Mouse (Mus musculus): ENCODE results near the gene Adm2. TPM values are rescaled to one million over a fixed set of nuclear protein-coding genes. Genes with fewer than 3 reads are reported as not detected.
A peak's percentile ranks its signal among the peaks of the same experiment; 100 is the strongest.

Gene Adm2
- total and polyA plus RNA-seq, 2 experiments from 2014 or later = not detected

GRCm38 (mm10) chr15:89353837-89354236 lies 31.3 kb downstream of the Adm2 start:
- 94% methylated on average over 16 of the region's 16 CpGs for WGBS
- Histone ChIP-seq H3K36me3 (ENCODE audit: insufficient read depth) (peaks cover 32% of the 10 kb centered on the region), H3K9me3 (ENCODE audit: low read length) (no peaks in the 10 kb centered on the region)

GRCm38 (mm10) chr15:89354455-89354854 lies 31.9 kb downstream of the Adm2 start:
- H3K27me3 ChIP-seq (ENCODE audit: insufficient read depth, low read length) = no peaks in the 10 kb centered on the region
- TF ChIP-seq CTCF (IDR thresholded peaks at IDR 0.05; ENCODE audit: low read depth) = no peak
- H3K9me3 ChIP-seq (ENCODE audit: low read length) = no peaks in the 10 kb centered on the region
- DNase-seq (no peak), ATAC-seq (no peak)
- WGBS = 84% methylated on average over 7 of the region's 7 CpGs
- peaks cover 34% of the 10 kb centered on the region for H3K36me3 ChIP-seq (ENCODE audit: insufficient read depth)
- H3K27ac ChIP-seq (ENCODE audit: low read depth, low read length) = no peak overlapping the region
- H3K9ac ChIP-seq = peak overlapping the region; percentile 78
- peaks cover 16% of the 10 kb centered on the region for H3K4me1 ChIP-seq (ENCODE audit: insufficient read depth)
- H3K4me3 ChIP-seq (ENCODE audit: low read depth, low read length) = peak overlapping the region; percentile 82; the same call in 1 of the 2 replicates
- peak overlapping the region; percentile 87 for H3K4me2 ChIP-seq (ENCODE audit: low read depth)

More at GRCm38 (mm10) chr15:89353837-89354236, 31.3 kb downstream of the Adm2 start:
- no peak overlapping the region for H3K9ac ChIP-seq
- H3K27ac ChIP-seq (ENCODE audit: low read depth, low read length) = no peak overlapping the region
- ATAC-seq (no peak), DNase-seq (no peak)
- H3K27me3 ChIP-seq (ENCODE audit: insufficient read depth, low read length) = no peaks in the 10 kb centered on the region
- no peak overlapping the region for H3K4me2 ChIP-seq (ENCODE audit: low read depth)
- no peak for TF ChIP-seq CTCF (IDR thresholded peaks at IDR 0.05; ENCODE audit: low read depth)
- peaks cover 16% of the 10 kb centered on the region for H3K4me1 ChIP-seq (ENCODE audit: insufficient read depth)
- no peak overlapping the region for H3K4me3 ChIP-seq (ENCODE audit: low read depth, low read length)

GRCm38 (mm10) chr15:89355241-89356187 lies 33.0 kb downstream of the Adm2 start, which contains the start of the genes Lmf2 and Ncaph2:
Gene Lmf2, minus strand, starts transcription at chr15:89355659.
Gene Ncaph2, plus strand, starts transcription at chr15:89355719.
- Histone ChIP-seq H3K9me3 (ENCODE audit: low read length) (no peaks in the 10 kb centered on the region), H3K4me1 (ENCODE audit: insufficient read depth) (peaks cover 16% of the 10 kb centered on the region), H3K9ac (peak within 1 kb of the TSS; percentile 78), H3K36me3 (ENCODE audit: insufficient read depth) (peaks cover 34% of the 10 kb centered on the region), H3K4me2 (ENCODE audit: low read depth) (peak within 1 kb of the TSS; percentile 87), H3K4me3 (ENCODE audit: low read depth, low read length) (peak within 1 kb of the TSS; percentile 82), H3K27me3 (ENCODE audit: insufficient read depth, low read length) (no peaks in the 10 kb centered on the region), H3K27ac (ENCODE audit: low read depth, low read length) (peak within 1 kb of the TSS; percentile 91)
- ATAC-seq = peak; percentile 96
- TF ChIP-seq CTCF (IDR thresholded peaks at IDR 0.05; ENCODE audit: low read depth) = 0 out of 2 replicates have a peak, but pooled peaks have one; percentile 5
- 1% methylated on average over 64 of the region's 64 CpGs for WGBS
- peak; percentile 98 for DNase-seq

GRCm38 (mm10) chr15:89356372-89356771 lies 33.9 kb downstream of the Adm2 start:
- peak overlapping the region; percentile 87 for H3K4me2 ChIP-seq (ENCODE audit: low read depth)
- H3K9me3 ChIP-seq (ENCODE audit: low read length) = no peaks in the 10 kb centered on the region
- H3K27me3 ChIP-seq (ENCODE audit: insufficient read depth, low read length) = no peaks in the 10 kb centered on the region
- peaks cover 16% of the 10 kb centered on the region for H3K4me1 ChIP-seq (ENCODE audit: insufficient read depth)
- peak; percentile 85 for DNase-seq
- no peak for TF ChIP-seq CTCF (IDR thresholded peaks at IDR 0.05; ENCODE audit: low read depth)
- WGBS = 0% methylated on average over 15 of the region's 15 CpGs
- peak overlapping the region; percentile 82 for H3K4me3 ChIP-seq (ENCODE audit: low read depth, low read length)
- H3K36me3 ChIP-seq (ENCODE audit: insufficient read depth) = peaks cover 31% of the 10 kb centered on the region
- ATAC-seq = peak; percentile 77
- peak overlapping the region; percentile 78 for H3K9ac ChIP-seq
- peak overlapping the region; percentile 91 for H3K27ac ChIP-seq (ENCODE audit: low read depth, low read length)

- peaks cover 33% of the 10 kb centered on the region for H3K36me3 ChIP-seq (ENCODE audit: insufficient read depth)
- no peaks in the 10 kb centered on the region for H3K27me3 ChIP-seq (ENCODE audit: insufficient read depth, low read length)
- TF ChIP-seq CTCF (IDR thresholded peaks at IDR 0.05; ENCODE audit: low read depth) = no peak
- no peaks in the 10 kb centered on the region for H3K9me3 ChIP-seq (ENCODE audit: low read length)
- DNase-seq = no peak
- WGBS = 86% methylated on average over 3 of the region's 3 CpGs
- no peak overlapping the region for H3K4me3 ChIP-seq (ENCODE audit: low read depth, low read length)
- H3K4me2 ChIP-seq (ENCODE audit: low read depth) = no peak overlapping the region
- no peak overlapping the region for H3K27ac ChIP-seq (ENCODE audit: low read depth, low read length)
- no peak for ATAC-seq
- no peak overlapping the region for H3K9ac ChIP-seq
- H3K4me1 ChIP-seq (ENCODE audit: insufficient read depth) = peaks cover 16% of the 10 kb centered on the region
Observed at GRCm38 (mm10) chr15:89358784-89359183, 36.3 kb downstream of the Adm2 start.

- H3K27ac ChIP-seq (ENCODE audit: low read depth, low read length) = no peak overlapping the region
- no peak overlapping the region for H3K4me2 ChIP-seq (ENCODE audit: low read depth)
- H3K4me3 ChIP-seq (ENCODE audit: low read depth, low read length) = no peak overlapping the region
- 90% methylated on average over 7 of the region's 7 CpGs for WGBS
- peaks cover 74% of the 10 kb centered on the region for H3K36me3 ChIP-seq (ENCODE audit: insufficient read depth)
- no peaks in the 10 kb centered on the region for H3K27me3 ChIP-seq (ENCODE audit: insufficient read depth, low read length)
- H3K4me1 ChIP-seq (ENCODE audit: insufficient read depth) = no peaks in the 10 kb centered on the region
- no peak for DNase-seq
- H3K9ac ChIP-seq = no peak overlapping the region
- no peaks in the 10 kb centered on the region for H3K9me3 ChIP-seq (ENCODE audit: low read length)
- ATAC-seq = no peak
- TF ChIP-seq CTCF (IDR thresholded peaks at IDR 0.05; ENCODE audit: low read depth) = no peak
Observed at GRCm38 (mm10) chr15:89363051-89363450, 40.5 kb downstream of the Adm2 start.

GRCm38 (mm10) chr15:89365141-89365551 lies 42.6 kb downstream of the Adm2 start:
- Histone ChIP-seq H3K4me3 (ENCODE audit: low read depth, low read length) (no peak overlapping the region), H3K9ac (no peak overlapping the region), H3K27ac (ENCODE audit: low read depth, low read length) (no peak overlapping the region), H3K36me3 (ENCODE audit: insufficient read depth) (peaks cover 92% of the 10 kb centered on the region), H3K4me2 (ENCODE audit: low read depth) (no peak overlapping the region), H3K27me3 (ENCODE audit: insufficient read depth, low read length) (no peaks in the 10 kb centered on the region), H3K9me3 (ENCODE audit: low read length) (no peaks in the 10 kb centered on the region), H3K4me1 (ENCODE audit: insufficient read depth) (no peaks in the 10 kb centered on the region)
- 91% methylated on average over 4 of the region's 4 CpGs for WGBS
- no peak for TF ChIP-seq CTCF (IDR thresholded peaks at IDR 0.05; ENCODE audit: low read depth)
- no peak for ATAC-seq
- DNase-seq = no peak

All from forebrain, postnatal 0 days (tissue).